Mouse (Mus musculus): Measurements from ENCODE around the gene Zfp69. TPM values are rescaled to one million over a fixed set of nuclear protein-coding genes. Genes with fewer than 3 reads are reported as not detected.

The Zfp69 gene
- total and polyA plus RNA-seq, 3 experiments = 0.82 to 1.1 (median 1.0) TPM

- Histone ChIP-seq H3K27me3 (ENCODE audit: control insufficient read depth, insufficient read depth, low read length) (no peaks in the 10 kb centered on the region), H3K36me3 (ENCODE audit: control insufficient read depth, insufficient read depth, low read length) (peaks cover 2% of the 10 kb centered on the region; the same call in 1 of the 2 replicates), H3K27ac (peak within 1 kb of the TSS; percentile 82), H3K4me3 (peak within 1 kb of the TSS; percentile 61), H3K4me1 (ENCODE audit: control insufficient read depth, insufficient read depth, low read length) (no peaks in the 10 kb centered on the region; the same call in 1 of the 2 replicates), H3K79me2 (replicated peaks; ENCODE audit: control insufficient read depth, insufficient read depth, low read length) (no peaks in the 10 kb centered on the region), H3K9ac (ENCODE audit: low read depth, low read length) (peak within 1 kb of the TSS; percentile 80)
- no peak for TF ChIP-seq CTCF (IDR thresholded peaks at IDR 0.05)
- peak; percentile 98 for TF ChIP-seq POLR2A (IDR thresholded peaks at IDR 0.05; ENCODE audit: insufficient read depth, low read depth, low read length)
- 0 out of 2 replicates have a peak, but pooled peaks have one; percentile 24 for TF ChIP-seq EP300 (IDR thresholded peaks at IDR 0.05; ENCODE audit: insufficient read depth, low read depth, low read length)
- peak; percentile 90 to 92 for DNase-seq
- intact Hi-C loops (cut with DNase I) = loop anchor here (1.0 kb wide), 1 partner anchor 27 kb away; the partner anchor contains the start of gene Zfp69
- WGBS = under 1% methylated on average over 33 of the region's 33 CpGs
These were observed 26.8 kb downstream of the Zfp69 start, which contains the start of gene Exo5 for GRCm38 (mm10) chr4:120924554-120925299. Gene Exo5 (minus strand): TSS chr4:120925017.

GRCm38 (mm10) chr4:120921461-120921860 is 30.0 kb downstream of the Zfp69 start:
- no peak for DNase-seq
- no peak for TF ChIP-seq POLR2A (IDR thresholded peaks at IDR 0.05; ENCODE audit: insufficient read depth, low read depth, low read length)
- no peak for TF ChIP-seq EP300 (IDR thresholded peaks at IDR 0.05; ENCODE audit: insufficient read depth, low read depth, low read length)
- no peak for TF ChIP-seq CTCF (IDR thresholded peaks at IDR 0.05)
- Histone ChIP-seq H3K4me3 (no peak overlapping the region), H3K9ac (ENCODE audit: low read depth, low read length) (no peak overlapping the region), H3K36me3 (ENCODE audit: control insufficient read depth, insufficient read depth, low read length) (peaks cover 2% of the 10 kb centered on the region; the same call in 1 of the 2 replicates), H3K27ac (no peak overlapping the region), H3K79me2 (replicated peaks; ENCODE audit: control insufficient read depth, insufficient read depth, low read length) (no peaks in the 10 kb centered on the region), H3K27me3 (ENCODE audit: control insufficient read depth, insufficient read depth, low read length) (no peaks in the 10 kb centered on the region), H3K4me1 (ENCODE audit: control insufficient read depth, insufficient read depth, low read length) (no peaks in the 10 kb centered on the region; the same call in 1 of the 2 replicates)
- 92% methylated on average over 8 of the region's 8 CpGs for WGBS
- intact Hi-C loops (cut with DNase I) = no loop called here

- H3K9ac ChIP-seq (ENCODE audit: low read depth, low read length) = no peak overlapping the region
- 72% methylated on average over 4 of the region's 4 CpGs for WGBS
- intact Hi-C loops (cut with DNase I) = no loop called here
- no peak for TF ChIP-seq CTCF (IDR thresholded peaks at IDR 0.05)
- TF ChIP-seq EP300 (IDR thresholded peaks at IDR 0.05; ENCODE audit: insufficient read depth, low read depth, low read length) = no peak
- no peak for TF ChIP-seq POLR2A (IDR thresholded peaks at IDR 0.05; ENCODE audit: insufficient read depth, low read depth, low read length)
- no peaks in the 10 kb centered on the region for H3K36me3 ChIP-seq (ENCODE audit: control insufficient read depth, insufficient read depth, low read length)
- H3K4me3 ChIP-seq = no peak overlapping the region
- no peak for DNase-seq
- no peaks in the 10 kb centered on the region; the same call in 1 of the 2 replicates for H3K4me1 ChIP-seq (ENCODE audit: control insufficient read depth, insufficient read depth, low read length)
- no peaks in the 10 kb centered on the region for H3K27me3 ChIP-seq (ENCODE audit: control insufficient read depth, insufficient read depth, low read length)
- no peak overlapping the region for H3K27ac ChIP-seq
- H3K79me2 ChIP-seq (replicated peaks; ENCODE audit: control insufficient read depth, insufficient read depth, low read length) = no peaks in the 10 kb centered on the region
These were observed 37.0 kb downstream of the Zfp69 start for GRCm38 (mm10) chr4:120914501-120914900.

GRCm38 (mm10) chr4:120913861-120914260 is 37.6 kb downstream of the Zfp69 start:
- H3K27me3 ChIP-seq (ENCODE audit: control insufficient read depth, insufficient read depth, low read length) = no peaks in the 10 kb centered on the region

GRCm38 (mm10) chr4:120913443-120913842 is 38.1 kb downstream of the Zfp69 start:
- Histone ChIP-seq H3K36me3 (ENCODE audit: control insufficient read depth, insufficient read depth, low read length) (no peaks in the 10 kb centered on the region), H3K4me3 (no peak overlapping the region), H3K27ac (no peak overlapping the region), H3K27me3 (ENCODE audit: control insufficient read depth, insufficient read depth, low read length) (no peaks in the 10 kb centered on the region), H3K4me1 (ENCODE audit: control insufficient read depth, insufficient read depth, low read length) (no peaks in the 10 kb centered on the region; the same call in 1 of the 2 replicates), H3K79me2 (replicated peaks; ENCODE audit: control insufficient read depth, insufficient read depth, low read length) (no peaks in the 10 kb centered on the region), H3K9ac (ENCODE audit: low read depth, low read length) (no peak overlapping the region)
- no peak for DNase-seq
- intact Hi-C loops (cut with DNase I) = no loop called here
- 60% methylated on average over 8 of the region's 8 CpGs for WGBS
- no peak for TF ChIP-seq POLR2A (IDR thresholded peaks at IDR 0.05; ENCODE audit: insufficient read depth, low read depth, low read length)
- no peak for TF ChIP-seq CTCF (IDR thresholded peaks at IDR 0.05)

More at GRCm38 (mm10) chr4:120913861-120914260, 37.6 kb downstream of the Zfp69 start:
- no peak overlapping the region for H3K4me3 ChIP-seq
- WGBS = 16% methylated on average over 1 of the region's 1 CpGs
- H3K79me2 ChIP-seq (replicated peaks; ENCODE audit: control insufficient read depth, insufficient read depth, low read length) = no peaks in the 10 kb centered on the region
- H3K4me1 ChIP-seq (ENCODE audit: control insufficient read depth, insufficient read depth, low read length) = no peaks in the 10 kb centered on the region; the same call in 1 of the 2 replicates
- no peak for TF ChIP-seq POLR2A (IDR thresholded peaks at IDR 0.05; ENCODE audit: insufficient read depth, low read depth, low read length)
- no peak for TF ChIP-seq EP300 (IDR thresholded peaks at IDR 0.05; ENCODE audit: insufficient read depth, low read depth, low read length)
- TF ChIP-seq CTCF (IDR thresholded peaks at IDR 0.05) = no peak
- H3K27ac ChIP-seq = no peak overlapping the region
- no peaks in the 10 kb centered on the region for H3K36me3 ChIP-seq (ENCODE audit: control insufficient read depth, insufficient read depth, low read length)
- no peak for DNase-seq
- no peak overlapping the region for H3K9ac ChIP-seq (ENCODE audit: low read depth, low read length)
- intact Hi-C loops (cut with DNase I) = no loop called here

GRCm38 (mm10) chr4:120912866-120913265 is 38.6 kb downstream of the Zfp69 start:
- WGBS = 51% methylated on average over 4 of the region's 4 CpGs
- Histone ChIP-seq H3K27ac (no peak overlapping the region), H3K27me3 (ENCODE audit: control insufficient read depth, insufficient read depth, low read length) (no peaks in the 10 kb centered on the region), H3K79me2 (replicated peaks; ENCODE audit: control insufficient read depth, insufficient read depth, low read length) (no peaks in the 10 kb centered on the region), H3K4me1 (ENCODE audit: control insufficient read depth, insufficient read depth, low read length) (no peaks in the 10 kb centered on the region; the same call in 1 of the 2 replicates), H3K4me3 (no peak overlapping the region), H3K9ac (ENCODE audit: low read depth, low read length) (no peak overlapping the region), H3K36me3 (ENCODE audit: control insufficient read depth, insufficient read depth, low read length) (no peaks in the 10 kb centered on the region)
- intact Hi-C loops (cut with DNase I) = no loop called here
- DNase-seq = no peak
- TF ChIP-seq POLR2A (IDR thresholded peaks at IDR 0.05; ENCODE audit: insufficient read depth, low read depth, low read length) (no peak), EP300 (IDR thresholded peaks at IDR 0.05; ENCODE audit: insufficient read depth, low read depth, low read length) (no peak), CTCF (IDR thresholded peaks at IDR 0.05) (no peak)

Data from heart, adult 2 months (tissue).